Comparison of ENCODE assay signal across 16 mouse cellular contexts in genomic region chr9:79810534-79810933, GRCm38 (mm10). TPM values are rescaled to one million over a fixed set of nuclear protein-coding genes. Genes with fewer than 3 reads are reported as not detected.
DNase-seq lines count a peak whose midpoint lies in the region; ATAC-seq and TF ChIP-seq lines count a peak whose summit lies in the region.
"Had no signal": no experiment of that assay in that cellular context is flagged by ENCODE, and none has a peak within 500 bp of the region (broad histone marks: within the 10 kb centered on the region; RNA-seq: fewer than 3 reads in every experiment).

No protein-coding gene starts in this region.

- ATAC-seq in heart, embryonic 14.5 days (ENCODE audit: insufficient number of reproducible peaks, insufficient read depth, low FRiP score, low read depth), result peak; percentile 6; the same call in 1 of the 2 replicates
- ATAC-seq in granulocyte monocyte progenitor cell, adult 5-6 weeks (replicated peaks; ENCODE audit: poor library complexity, severe bottlenecking), result peak; percentile 83
- ATAC-seq in liver, postnatal 0 days, result peak; percentile 67
- ATAC-seq: intestine, postnatal 0 days had no signal

- H3K9me3 ChIP-seq in heart, embryonic 14.5 days (ENCODE audit: control insufficient read depth, low read length), result no peaks in the 10 kb centered on the region
- H3K9me3 ChIP-seq in liver, postnatal 0 days (ENCODE audit: low read length), result no peaks in the 10 kb centered on the region
- H3K9me3 ChIP-seq: heart, embryonic 12.5 days; midbrain, embryonic 12.5 days; stomach, embryonic 15.5 days had no signal

- no peak overlapping the region for H3K4me3 ChIP-seq in heart, embryonic 14.5 days (ENCODE audit: control insufficient read depth in 1 of 2, insufficient read depth in 1 of 2, low read depth in 1 of 2, low read length in 2 of 2)
- no peak overlapping the region for H3K4me3 ChIP-seq in heart, adult 2 months
- H3K4me3 ChIP-seq in liver, postnatal 0 days (ENCODE audit: low read depth, low read length), result no peak overlapping the region
- H3K4me3 ChIP-seq: heart, embryonic 12.5 days; midbrain, embryonic 12.5 days; stomach, embryonic 15.5 days had no signal

- H3K36me3 ChIP-seq in heart, embryonic 14.5 days (ENCODE audit: control insufficient read depth, insufficient read depth, low read length), result peaks cover 27% of the 10 kb centered on the region
- H3K36me3 ChIP-seq in heart, adult 2 months (ENCODE audit: control insufficient read depth, insufficient read depth, low read length), result peaks cover 5% of the 10 kb centered on the region
- no peaks in the 10 kb centered on the region for H3K36me3 ChIP-seq in liver, postnatal 0 days (replicated peaks; ENCODE audit: insufficient read depth, low read length)
- H3K36me3 ChIP-seq: midbrain, embryonic 12.5 days; stomach, embryonic 15.5 days had no signal

- H3K79me2 ChIP-seq in heart, adult 2 months (replicated peaks; ENCODE audit: control insufficient read depth, insufficient read depth, low read length), result no peaks in the 10 kb centered on the region

- 85% methylated on average over 3 of the region's 3 CpGs for WGBS in heart, embryonic 14.5 days
- WGBS in heart, adult 2 months, result 61% methylated on average over 3 of the region's 3 CpGs
- WGBS in liver, postnatal 0 days (ENCODE audit: insufficient replicate concordance), result 30% methylated on average over 3 of the region's 3 CpGs

- H3K9ac ChIP-seq in heart, embryonic 14.5 days (ENCODE audit: low read length), result no peak overlapping the region
- H3K9ac ChIP-seq in heart, adult 2 months (ENCODE audit: low read depth, low read length), result no peak overlapping the region
- no peak overlapping the region for H3K9ac ChIP-seq in liver, postnatal 0 days (replicated peaks)
- H3K9ac ChIP-seq: heart, embryonic 12.5 days; midbrain, embryonic 12.5 days; stomach, embryonic 15.5 days had no signal

- TF ChIP-seq POLR2A in heart, adult 2 months (IDR thresholded peaks at IDR 0.05; ENCODE audit: insufficient read depth, low read depth, low read length), result no peak

- no peak overlapping the region for H3K4me2 ChIP-seq in heart, embryonic 14.5 days (ENCODE audit: low read length)
- no peak overlapping the region for H3K4me2 ChIP-seq in liver, postnatal 0 days (ENCODE audit: low read depth, low read length)
- H3K4me2 ChIP-seq: heart, embryonic 12.5 days; midbrain, embryonic 12.5 days; stomach, embryonic 15.5 days had no signal

- H3K27ac ChIP-seq in heart, embryonic 14.5 days (replicated peaks in 1 of 2; ENCODE audit: control insufficient read depth in 1 of 2, insufficient read depth in 1 of 2, low read depth in 2 of 2, low read length in 2 of 2), result no peak overlapping the region
- H3K27ac ChIP-seq in heart, adult 2 months, result no peak overlapping the region
- no peak overlapping the region for H3K27ac ChIP-seq in liver, postnatal 0 days (ENCODE audit: low read depth)
- H3K27ac ChIP-seq: midbrain, embryonic 12.5 days; stomach, embryonic 15.5 days had no signal

- TF ChIP-seq EP300 in heart, adult 2 months (IDR thresholded peaks at IDR 0.05; ENCODE audit: insufficient read depth, low read depth, low read length), result no peak
- TF ChIP-seq EP300 in liver, postnatal 0 days (IDR thresholded peaks at IDR 0.05; ENCODE audit: low read depth), result no peak

- H3K4me1 ChIP-seq in heart, embryonic 14.5 days (ENCODE audit: control insufficient read depth in 2 of 2, insufficient read depth in 2 of 2, low read length in 2 of 2), result peaks cover 0 to 4% of the 10 kb centered on the region in 2 experiments; a peak in 1 of 4 replicates
- peaks cover 5% of the 10 kb centered on the region for H3K4me1 ChIP-seq in heart, adult 2 months (ENCODE audit: control insufficient read depth, insufficient read depth, low read length)
- H3K4me1 ChIP-seq in liver, postnatal 0 days (ENCODE audit: insufficient read depth), result no peaks in the 10 kb centered on the region; the same call in 1 of the 2 replicates

- no peaks in the 10 kb centered on the region for H3K27me3 ChIP-seq in heart, embryonic 14.5 days (ENCODE audit: control insufficient read depth, insufficient read depth, low read length)
- no peaks in the 10 kb centered on the region for H3K27me3 ChIP-seq in heart, adult 2 months (ENCODE audit: control insufficient read depth, insufficient read depth, low read length)
- no peaks in the 10 kb centered on the region for H3K27me3 ChIP-seq in liver, postnatal 0 days (ENCODE audit: insufficient read depth, low read length)
- H3K27me3 ChIP-seq: heart, embryonic 12.5 days; midbrain, embryonic 12.5 days; stomach, embryonic 15.5 days had no signal

- TF ChIP-seq CTCF in heart, adult 2 months (IDR thresholded peaks at IDR 0.05), result no peak
- no peak for TF ChIP-seq CTCF in liver, postnatal 0 days (IDR thresholded peaks at IDR 0.05; ENCODE audit: low read depth)

- intact Hi-C loops in heart, adult 2 months (cut with DNase I), result no loop called here

- DNase-seq in heart, adult 2 months, result no peak
- no peak for DNase-seq in liver, postnatal 0 days
- DNase-seq in cerebellum, adult 9-11 months, result no peak
- DNase-seq in urinary bladder, postnatal 14 days (ENCODE audit: low spot score), result no peak
- no peak for DNase-seq in frontal cortex, postnatal 36 days (ENCODE audit: low spot score in 2 of 2)
- no peak for DNase-seq in urinary bladder, postnatal 10 days (ENCODE audit: low spot score)
- DNase-seq: cerebellum, adult 11-12 months; gastrocnemius, postnatal 25 days; kidney, postnatal 36 days; right cerebral cortex, postnatal 4 days had no signal

RNA-seq across cellular contexts. Expression of gene Tmem30a, which starts 17.2 kb away (rescaled TPM):
- polyA plus RNA-seq in heart, embryonic 14.5 days (2014; fragmentation: Nextera tagmentation; extraction: Ambion mirVana), result 90.9 and 93.3 TPM in 2 replicates
- 10 to 100 TPM; 56.0 to 65.5 TPM for total RNA-seq in heart, adult 2 months (2021)
- polyA plus RNA-seq in heart, adult 2 months (2012; rRNA removed), result 23.6 and 34.6 TPM in 2 replicates
- total RNA-seq in granulocyte monocyte progenitor cell, adult 5-6 weeks (2014; fragmentation: Nextera tagmentation), result 68.6 and 72.5 TPM in 2 replicates
- 91.9 and 115 TPM in 2 replicates for total RNA-seq in granulocyte monocyte progenitor cell, adult 5-6 weeks (2017)
- 59.7 and 67.5 TPM in 2 replicates for polyA plus RNA-seq in liver, postnatal 0 days (2015; fragmentation: Nextera tagmentation; extraction: Ambion mirVana)

RNA-seq across cellular contexts. Expression of gene Cox7a2, which starts 50.9 kb away (rescaled TPM):
- polyA plus RNA-seq in heart, embryonic 14.5 days (2014; fragmentation: Nextera tagmentation; extraction: Ambion mirVana), result 1,652 and 1,757 TPM in 2 replicates
- 1,000 to 10,000 TPM in 1 of 2 experiments, 100 to 1,000 TPM in 1; 911 to 1,089 TPM for total RNA-seq in heart, adult 2 months (2021)
- 582 and 1,119 TPM in 2 replicates for polyA plus RNA-seq in heart, adult 2 months (2012; rRNA removed)
- total RNA-seq in granulocyte monocyte progenitor cell, adult 5-6 weeks (2014; fragmentation: Nextera tagmentation), result 515 and 743 TPM in 2 replicates
- 166 and 202 TPM in 2 replicates for total RNA-seq in granulocyte monocyte progenitor cell, adult 5-6 weeks (2017)
- polyA plus RNA-seq in liver, postnatal 0 days (2015; fragmentation: Nextera tagmentation; extraction: Ambion mirVana), result 756 and 780 TPM in 2 replicates

Comparison
In these comparisons a context has a peak if more than half of its experiments do, and no peak if none do; other contexts are left out.
1. ATAC-seq: peak in every context shown above with its lines; median percentile 83 in granulocyte monocyte progenitor cell, adult 5-6 weeks; 67 in liver, postnatal 0 days; 6 in heart, embryonic 14.5 days.